Mouse (Mus musculus) embryo, embryonic 11 days (tissue): Measurements from ENCODE around the gene Elovl5.
A peak's percentile ranks its signal among the peaks of the same experiment; 100 is the strongest.

Experiments
- DNase-seq: peaks from one replicate; pipeline ENCODE4 v3.0.0-alpha.2; 2015

Gene Elovl5

DNA sequence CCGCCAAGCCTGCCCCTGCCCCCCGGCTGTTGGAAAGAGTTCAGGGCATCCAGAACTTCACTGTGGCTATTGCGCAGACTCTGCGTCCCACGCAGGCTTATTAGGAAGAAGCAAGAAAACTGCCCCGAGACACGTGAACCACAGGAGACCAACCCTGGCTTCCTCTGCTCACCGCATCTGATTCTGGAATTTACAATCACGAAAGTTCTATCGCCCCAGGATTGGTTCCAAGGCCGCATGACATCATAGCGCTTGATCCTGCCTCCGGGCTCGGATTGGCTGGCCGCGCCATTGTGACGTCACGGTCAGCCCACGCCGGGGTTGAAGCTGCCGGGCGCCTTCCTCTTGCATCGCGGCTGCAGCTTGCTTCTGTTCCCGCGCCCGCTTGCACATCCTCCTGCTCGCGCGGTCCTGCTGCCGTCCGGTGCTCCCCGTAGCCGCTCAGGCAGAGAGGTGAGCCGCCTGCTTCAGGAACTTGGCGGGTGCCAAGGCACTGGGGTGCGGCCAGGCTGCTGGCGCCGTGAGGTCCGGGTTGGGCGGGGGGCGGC is at the start of gene Elovl5:
Elovl5 (plus strand) TSS at position 291 of the 548 bp plus-strand sequence.
- DNase-seq: peak; percentile 98

- no peak for DNase-seq
Observed at GRCm38 (mm10) chr9:77891501-77891900, 25.7 kb upstream of the Elovl5 start.

DNA sequence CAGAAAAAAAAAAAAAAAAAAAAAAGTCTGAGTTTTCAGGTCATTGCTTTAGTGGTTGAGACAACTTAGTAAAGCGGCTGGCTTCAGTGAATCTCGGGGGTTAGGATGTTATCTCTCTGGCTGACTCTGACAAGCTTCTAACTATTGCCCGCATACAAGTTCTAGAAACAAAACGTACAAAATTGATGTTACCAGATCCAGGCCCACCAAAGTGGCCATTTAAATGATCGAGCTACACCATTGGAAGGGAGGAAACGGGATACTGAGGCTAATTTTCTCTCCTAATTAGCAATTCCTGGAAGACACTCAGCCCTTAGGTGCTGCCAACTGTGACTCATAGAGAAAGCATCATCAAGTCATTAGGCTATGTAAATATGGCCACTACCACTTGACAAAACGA is 18.6 kb upstream of the Elovl5 start:
- no peak for DNase-seq

DNA sequence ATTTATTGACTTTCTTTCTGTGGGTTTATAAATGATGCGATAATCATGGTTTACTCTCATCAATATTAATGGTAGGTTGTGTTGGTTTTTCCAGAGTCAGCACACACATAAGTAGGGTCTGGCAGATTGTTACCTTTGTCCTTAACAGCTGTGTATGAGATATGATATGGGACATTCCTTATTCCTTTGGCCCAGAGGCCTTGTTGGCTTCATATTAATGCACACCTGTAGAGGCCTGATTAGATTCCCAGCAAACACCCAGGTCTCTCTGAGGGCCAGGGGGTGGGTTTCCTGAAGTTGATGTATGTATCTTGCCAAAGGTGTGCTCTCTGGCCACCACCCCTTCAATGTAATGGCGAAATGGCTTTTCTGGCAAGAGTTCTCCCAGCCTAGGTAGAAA is 13.0 kb upstream of the Elovl5 start:
- DNase-seq: no peak

GRCm38 (mm10) chr9:77909572-77910269 is 7.4 kb upstream of the Elovl5 start:
- DNase-seq: no peak

- DNase-seq: peak; percentile 96
Observed at GRCm38 (mm10) chr9:77910270-77911240, 6.6 kb upstream of the Elovl5 start.

- no peak for DNase-seq
Observed at GRCm38 (mm10) chr9:77911508-77912229, 5.5 kb upstream of the Elovl5 start.

DNA sequence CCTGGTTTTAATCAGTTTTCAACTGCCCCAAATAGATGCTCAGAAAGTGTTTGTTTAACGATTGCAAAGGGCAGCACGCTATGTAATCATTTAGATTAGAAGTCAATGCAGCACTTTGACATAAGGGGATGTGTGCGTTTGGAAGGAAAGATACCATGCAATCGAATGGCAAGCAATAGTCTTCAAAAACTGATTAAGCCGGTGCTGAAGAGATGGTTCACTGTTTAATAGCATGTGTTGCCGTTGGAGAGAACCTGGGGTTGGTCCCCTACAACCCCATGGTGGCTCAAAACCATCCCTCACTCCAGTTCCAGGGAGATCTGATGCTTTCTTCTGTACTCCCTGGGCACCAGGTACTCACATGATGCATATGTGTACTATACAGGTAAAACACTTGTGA is 4.9 kb upstream of the Elovl5 start:
- DNase-seq: no peak

DNA sequence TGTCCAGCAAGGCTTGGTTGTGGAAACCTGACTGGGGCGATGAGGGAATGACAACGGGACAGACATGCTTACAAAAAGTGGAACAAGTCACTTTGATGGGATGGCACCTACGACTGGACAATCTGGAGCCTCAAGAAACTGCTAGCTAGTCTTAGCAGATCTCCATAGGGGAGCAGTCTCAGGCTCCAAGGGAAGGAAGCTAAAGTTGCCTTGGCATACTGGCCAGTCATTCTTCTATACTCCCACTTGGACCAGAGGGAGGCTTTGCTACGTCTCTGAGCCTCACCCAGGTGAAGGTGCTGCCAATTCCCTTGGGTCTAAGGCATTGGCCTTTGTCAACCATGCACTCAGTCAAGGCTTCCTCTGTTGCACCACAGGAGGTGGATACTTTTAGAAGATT is 2.5 kb upstream of the Elovl5 start:
- no peak for DNase-seq

DNA sequence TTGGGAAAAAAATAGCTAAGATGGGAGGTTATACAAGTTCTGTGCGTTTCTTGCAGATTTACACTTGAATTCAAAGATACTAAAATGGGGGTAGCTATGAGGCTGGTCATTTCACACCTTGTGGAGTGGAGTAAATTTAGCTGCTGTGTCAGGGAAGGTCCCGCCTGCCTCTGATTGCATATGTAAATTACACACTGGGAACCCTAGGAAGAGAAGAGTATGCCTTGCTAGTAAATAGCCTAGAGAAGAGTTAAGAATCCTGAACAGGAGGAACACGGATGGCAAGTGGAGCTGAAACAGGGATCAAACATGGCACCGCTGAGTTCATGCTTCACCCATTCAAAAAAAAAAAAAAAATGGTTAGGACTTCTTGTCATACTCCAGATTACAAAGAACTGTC is 1.4 kb upstream of the Elovl5 start:
- no peak for DNase-seq

DNA sequence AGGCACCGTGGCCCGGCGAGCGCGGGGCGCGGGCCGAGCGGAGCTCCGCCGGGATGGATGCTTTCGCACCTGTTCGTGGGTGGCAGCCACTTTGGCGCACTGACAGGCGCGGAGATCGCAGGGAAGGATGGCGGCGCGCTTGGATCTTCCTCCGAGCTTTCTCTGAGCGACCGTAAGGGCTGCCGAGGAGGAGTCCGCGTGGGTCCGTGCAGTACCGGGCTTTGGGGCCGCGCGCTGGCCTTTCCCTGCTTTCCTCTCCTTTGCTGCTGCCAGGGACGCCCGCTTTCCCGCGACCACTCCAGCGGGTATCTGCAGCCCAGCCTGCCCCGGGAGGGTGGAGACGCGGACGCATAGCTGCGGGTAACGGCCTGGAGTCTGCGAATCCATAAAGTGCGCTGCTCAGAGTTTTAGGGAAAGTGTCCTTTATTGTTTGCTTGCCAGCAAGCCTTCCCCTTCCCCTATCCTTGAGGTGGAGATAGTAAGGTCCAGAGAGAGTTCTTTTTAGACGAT is 513 bp downstream of the Elovl5 start:
- DNase-seq: no peak

DNA sequence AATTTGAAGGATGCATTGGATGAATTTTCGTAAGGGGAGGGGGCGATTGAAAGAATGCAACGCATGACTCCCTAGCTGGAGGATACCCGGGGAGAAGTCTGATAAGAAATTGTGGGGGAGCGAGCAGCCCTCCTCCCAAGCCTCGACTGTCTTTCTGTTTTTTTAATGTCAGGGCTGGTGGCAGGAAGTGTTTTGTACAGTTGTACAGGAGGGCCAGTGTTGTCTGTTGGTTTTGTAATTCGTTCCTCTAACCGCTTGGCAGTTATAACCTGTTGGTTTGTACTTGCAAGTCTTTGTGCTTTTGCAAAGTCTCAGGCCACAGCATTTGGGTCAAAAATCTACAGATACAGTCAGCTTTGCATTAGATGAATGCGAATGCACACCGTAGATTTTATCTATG is 1.0 kb downstream of the Elovl5 start:
- no peak for DNase-seq

- DNase-seq: no peak
Observed at GRCm38 (mm10) chr9:77918961-77919670, 2.0 kb downstream of the Elovl5 start.

- no peak for DNase-seq
Observed at GRCm38 (mm10) chr9:77920481-77920880, 3.3 kb downstream of the Elovl5 start.

DNA sequence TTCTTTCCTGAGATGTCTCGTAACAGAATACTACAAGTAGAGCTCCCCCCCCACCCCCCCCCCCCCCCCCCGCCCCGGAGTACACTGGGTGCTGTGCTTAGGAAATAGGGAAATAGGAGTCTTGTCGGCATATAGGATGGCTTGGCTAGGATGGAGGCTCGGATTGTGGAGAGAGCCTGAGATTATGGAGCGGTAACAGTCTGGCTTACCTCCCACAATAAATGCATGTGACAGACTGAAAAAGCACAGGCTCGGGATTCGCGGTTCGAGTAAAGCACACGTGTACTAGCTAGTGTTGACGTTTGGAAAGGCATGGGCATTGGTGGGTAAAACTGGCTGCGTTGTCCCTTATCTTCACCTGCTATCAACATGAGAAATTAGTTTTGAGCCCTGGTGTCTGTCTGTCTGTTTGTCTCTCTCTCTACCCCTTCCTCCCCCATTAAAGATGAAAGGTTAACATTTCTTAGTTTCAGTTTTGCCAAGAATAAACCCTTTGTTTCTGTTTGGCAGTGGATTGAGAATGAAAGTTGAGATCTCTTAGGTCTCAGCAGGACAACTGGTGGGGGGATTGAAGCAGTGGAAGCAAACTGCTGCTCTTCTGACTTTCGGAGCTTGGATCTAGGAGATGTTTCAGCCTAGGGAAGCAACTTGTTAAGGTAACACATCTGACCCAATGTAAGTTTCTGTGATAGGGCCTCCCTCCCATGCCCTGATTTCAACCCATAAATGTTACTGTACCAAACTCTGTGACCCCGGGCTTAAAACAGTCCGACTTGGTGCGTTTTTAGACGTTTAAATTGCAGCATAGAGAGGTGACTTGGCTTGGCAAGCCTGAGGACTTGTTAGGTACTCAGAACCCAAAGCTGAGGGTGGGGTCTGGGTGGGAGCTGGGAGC is 4.4 kb downstream of the Elovl5 start:
- DNase-seq: no peak

DNA sequence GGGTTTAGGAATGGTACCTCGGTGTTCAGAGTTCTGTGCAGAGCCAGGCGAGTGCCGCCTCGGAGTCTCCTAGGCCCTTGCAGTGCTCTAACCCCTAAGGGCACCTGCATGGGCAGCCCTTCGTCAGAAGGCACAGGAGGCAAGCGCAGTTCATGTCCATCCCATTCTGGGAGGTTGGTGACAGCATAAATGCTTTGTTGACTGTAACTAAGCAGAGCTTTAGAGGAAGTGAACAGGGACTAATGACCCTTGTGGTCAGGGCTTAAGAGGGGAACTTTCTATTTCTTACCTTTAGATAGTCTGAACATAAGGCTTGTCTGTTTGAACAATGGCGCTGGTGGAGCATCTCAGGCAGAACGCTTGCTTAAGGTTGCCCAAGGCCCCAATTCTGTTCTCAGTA is 6.6 kb downstream of the Elovl5 start:
- DNase-seq: no peak

DNA sequence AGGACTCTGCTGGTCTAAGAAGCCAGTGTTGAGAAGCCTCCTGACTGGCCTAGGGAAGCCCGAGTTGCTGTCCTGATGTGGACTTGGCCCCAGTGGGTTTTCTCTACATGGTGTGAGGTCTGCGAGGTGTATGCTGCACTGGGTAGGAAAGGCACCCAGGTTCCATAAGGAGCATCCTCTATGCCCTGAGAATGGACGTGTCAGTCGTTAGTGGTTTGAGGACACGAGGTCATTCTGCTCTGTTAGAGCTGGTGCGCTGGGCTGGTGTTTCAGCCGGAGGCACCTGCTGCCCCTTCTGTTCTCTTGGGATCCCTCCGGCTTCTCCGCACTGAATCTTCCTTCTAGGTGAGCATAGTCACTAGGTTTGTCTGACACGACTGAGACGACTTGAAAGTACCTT is 7.0 kb downstream of the Elovl5 start:
- DNase-seq: no peak

DNA sequence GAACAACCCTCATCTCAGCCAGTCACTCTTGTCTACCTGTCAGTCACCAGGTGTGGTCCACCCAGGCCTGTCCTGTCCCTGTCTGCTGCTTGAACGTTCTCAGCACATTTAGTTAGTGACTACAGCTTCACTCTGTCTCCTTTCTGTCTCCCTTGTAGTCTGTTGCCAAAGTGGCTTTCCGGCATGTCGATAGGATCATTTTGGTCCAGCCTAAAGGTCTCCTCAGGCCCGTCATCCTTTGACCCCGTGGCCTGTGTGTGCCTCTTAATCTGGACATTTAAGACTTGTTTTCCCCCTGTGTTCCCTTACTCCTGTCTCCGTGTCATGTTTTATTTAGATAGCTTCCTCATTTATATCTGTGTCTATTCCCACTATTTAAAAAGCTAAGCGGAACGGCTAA is 9.0 kb downstream of the Elovl5 start:
- DNase-seq: no peak

DNA sequence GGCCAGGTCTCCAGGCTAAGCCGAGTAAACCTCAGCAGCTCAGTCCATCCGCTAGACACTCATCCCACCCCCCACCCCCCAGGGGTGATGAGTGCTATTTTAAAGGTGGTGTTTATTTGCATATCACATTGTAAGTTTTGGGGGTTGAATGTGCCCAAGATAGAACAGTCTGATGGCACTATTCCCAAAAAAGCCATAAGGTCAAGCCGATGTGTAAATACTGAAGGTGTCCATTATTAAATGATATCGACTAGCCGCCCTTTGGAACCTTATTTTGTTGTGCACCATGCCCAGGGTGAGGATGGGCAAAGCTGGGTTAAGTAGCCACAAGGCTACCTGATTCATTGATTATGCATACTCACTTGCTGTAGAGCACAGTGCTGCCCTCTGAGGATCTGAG is 9.7 kb downstream of the Elovl5 start:
- DNase-seq: no peak

- no peak for DNase-seq
Observed at GRCm38 (mm10) chr9:77927431-77927830, 10.3 kb downstream of the Elovl5 start.

DNA sequence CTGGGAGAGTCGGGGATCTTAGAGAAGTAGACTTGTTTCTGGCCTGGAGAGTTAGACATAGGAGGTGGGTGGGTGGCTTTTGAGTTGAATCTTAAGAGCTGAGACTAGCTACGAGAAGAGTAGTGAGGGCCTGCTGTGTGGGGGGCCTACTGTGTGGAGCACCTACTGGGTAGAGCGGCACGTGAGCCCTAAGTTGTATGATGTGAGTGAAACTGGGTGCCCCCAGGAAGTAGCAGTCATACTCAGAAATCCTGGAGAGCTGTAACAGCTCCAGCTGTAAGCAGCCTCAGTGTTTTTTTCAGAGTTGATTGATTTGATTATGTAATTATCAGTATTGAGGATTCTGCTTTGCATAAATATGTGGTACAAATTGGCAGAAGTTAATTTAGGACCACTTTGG is 11.6 kb downstream of the Elovl5 start:
- no peak for DNase-seq
